Mouse (Mus musculus) gastrocnemius, postnatal 36 days (tissue): ENCODE results near the gene Slc39a13. TPM values are rescaled to one million over a fixed set of nuclear protein-coding genes. Genes with fewer than 3 reads are reported as not detected.
"Not testable (repeated sequence)": the region's sequence is repeated elsewhere in the genome, so short reads cannot be mapped to it uniquely, and the experiment has no call there.

ENCODE experiments used
- DNase-seq, 2 experiments: peaks; one replicate each; pipeline ENCODE4 v3.0.0; 2022
- intact Hi-C: fragments of 180-260 bp; cut with DNase I; formaldehyde crosslinking; loops from one replicate; pipeline ENCODE4 v1.15.1; 2025
- total RNA-seq, 2 experiments: library from RNA; stranded (reverse); gene quantifications; 2 replicates each; pipeline ENCODE4 v1.2.3; 2021

Gene Slc39a13
- total RNA-seq, 2 experiments from 2014 or later, result 21.1 to 21.7 TPM

DNA sequence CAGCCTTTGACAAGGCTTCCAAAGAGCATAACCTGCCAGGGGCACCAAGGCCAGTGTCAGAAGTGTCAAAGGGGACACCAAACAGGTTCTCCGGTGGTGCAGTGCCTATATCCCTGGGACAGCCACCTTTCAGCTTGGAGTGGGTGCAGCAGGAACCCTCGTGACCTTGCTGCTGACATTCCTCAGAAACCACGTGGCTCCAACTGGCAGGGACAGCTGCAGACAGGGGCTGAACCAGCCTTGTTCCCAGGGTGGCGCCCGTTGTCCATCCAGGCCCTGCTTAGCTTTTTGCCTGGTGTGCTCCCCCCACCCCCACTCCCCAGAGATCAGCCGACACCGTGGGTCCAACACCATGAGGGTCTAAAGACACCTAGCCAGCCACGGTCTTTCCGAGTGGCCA is 34.8 kb downstream of the Slc39a13 start, which contains the start of gene Rapsn:
Gene Rapsn (plus strand): TSS at position 236 of the 400 bp plus-strand sequence.
- DNase-seq, result peak; percentile 53 to 58
- intact Hi-C loops, result no loop called here

DNA sequence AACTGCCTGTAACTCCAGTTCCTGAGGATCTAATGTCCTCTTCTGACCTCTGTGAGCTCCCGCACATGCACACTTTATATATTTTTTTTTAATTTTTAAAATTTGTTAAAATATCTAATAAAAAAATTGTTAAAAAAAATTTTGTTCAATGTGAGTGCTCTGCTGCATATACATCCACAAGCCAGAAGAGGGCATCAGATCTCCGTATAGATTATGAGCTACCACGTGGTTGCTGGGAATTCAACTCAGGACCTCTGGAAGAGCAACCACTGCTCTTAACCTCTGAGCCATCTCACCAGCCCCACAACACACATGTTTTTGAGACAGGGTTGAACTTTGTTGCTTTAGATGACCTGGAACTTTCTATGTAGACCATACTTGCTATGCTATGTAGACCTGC is 37.2 kb downstream of the Slc39a13 start:
- intact Hi-C loops, result no loop called here
- DNase-seq, result no peak

DNA sequence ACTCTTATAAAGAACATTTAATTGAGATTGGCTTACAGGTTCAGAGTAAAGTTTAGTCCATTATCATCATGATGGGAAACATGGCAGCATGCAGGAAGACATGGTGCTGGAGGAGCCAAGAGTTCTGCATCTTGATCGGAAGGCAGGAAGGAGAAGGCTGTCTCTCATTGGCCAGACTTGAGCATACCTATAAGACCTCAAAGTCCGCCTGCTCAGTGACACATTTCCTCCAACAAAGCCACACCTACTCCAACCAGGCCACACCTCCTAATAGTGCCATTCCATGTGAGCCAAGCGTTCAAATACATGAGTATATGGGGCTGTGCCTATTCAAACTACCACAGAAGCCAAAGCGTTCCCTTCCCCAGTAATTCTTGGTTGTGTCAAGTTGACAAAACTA is 39.0 kb downstream of the Slc39a13 start:
- DNase-seq, result no peak
- intact Hi-C loops, result no loop called here

DNA sequence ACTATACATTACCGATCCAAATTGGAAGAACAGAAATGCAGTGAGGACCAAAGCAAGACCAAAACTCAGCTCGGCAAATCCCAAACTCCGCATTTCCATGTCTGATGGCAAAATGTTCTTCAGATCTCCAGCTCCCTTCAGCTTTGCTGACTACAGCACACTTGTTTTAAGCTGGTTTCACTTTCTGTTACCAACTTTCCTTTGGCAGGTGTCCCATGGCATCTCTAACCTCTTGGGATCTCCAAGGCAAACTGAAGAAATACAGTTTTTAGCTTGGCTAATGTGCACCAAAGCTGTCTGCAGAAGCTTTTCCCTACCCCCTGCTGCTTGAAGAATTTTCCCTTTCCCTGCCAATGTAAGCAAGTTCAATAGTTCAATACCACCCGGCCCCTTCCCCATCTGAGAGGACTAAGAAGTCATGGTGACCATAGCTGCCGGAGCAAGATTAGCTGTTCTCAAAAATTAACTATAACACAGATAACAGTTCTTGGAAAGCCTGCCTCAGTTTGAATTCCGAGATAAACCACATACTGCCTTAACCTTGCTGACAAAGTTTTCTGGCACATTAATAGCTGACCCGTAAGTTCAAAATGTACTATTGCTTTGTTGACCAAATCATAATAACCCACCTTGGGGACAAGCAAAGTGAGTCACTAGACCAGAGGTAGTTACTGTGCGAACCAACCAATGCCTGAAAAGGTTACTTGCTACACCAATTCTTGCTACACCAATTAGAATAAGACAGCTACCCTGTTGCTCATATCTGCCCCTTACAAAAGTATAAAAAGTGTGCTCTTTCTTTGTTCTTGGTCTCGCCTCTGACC is 42.6 kb downstream of the Slc39a13 start:
- intact Hi-C loops, result no loop called here
- no peak for DNase-seq

DNA sequence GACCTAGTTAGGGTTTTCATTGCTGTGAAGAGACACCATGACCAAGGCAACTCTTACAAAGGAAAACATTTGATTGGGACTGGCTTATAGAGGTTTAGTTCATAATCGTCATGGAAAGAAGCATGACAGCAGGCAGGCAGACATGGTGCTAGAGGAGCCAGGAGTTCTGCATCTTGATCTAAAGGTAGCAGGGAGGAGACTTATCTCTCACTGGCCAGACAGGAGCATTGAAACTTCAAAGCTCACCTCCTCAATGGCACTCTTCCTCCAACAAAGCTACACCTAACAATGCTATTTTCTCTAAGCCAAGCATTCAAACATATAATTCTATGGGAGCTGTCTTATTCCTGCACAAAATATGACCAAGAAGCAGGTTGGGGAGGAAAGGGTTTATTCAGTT is 43.7 kb downstream of the Slc39a13 start:
- intact Hi-C loops, result no loop called here
- no peak for DNase-seq

DNA sequence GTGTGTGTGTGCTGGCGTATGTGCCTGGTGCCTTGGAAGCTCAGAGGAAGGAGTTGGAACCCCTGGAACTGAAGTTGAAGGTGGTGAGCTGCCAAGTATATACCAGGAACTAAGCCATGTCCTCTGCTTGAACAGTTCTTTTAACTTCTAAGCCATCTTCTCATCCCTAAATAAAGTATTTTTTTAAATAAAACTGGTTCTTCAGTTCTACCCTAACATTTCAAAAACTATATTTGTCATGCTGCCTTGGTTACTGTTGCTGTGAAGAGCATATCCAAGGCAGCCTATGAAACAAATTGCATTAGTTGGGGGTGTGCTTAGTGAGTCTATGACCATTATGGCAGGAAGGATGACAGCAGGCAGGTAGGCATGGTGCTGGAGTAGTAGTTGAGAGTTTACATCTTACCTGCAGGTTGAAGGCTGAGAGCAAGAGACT is 45.1 kb downstream of the Slc39a13 start:
- DNase-seq, result no peak
- intact Hi-C loops, result no loop called here

DNA sequence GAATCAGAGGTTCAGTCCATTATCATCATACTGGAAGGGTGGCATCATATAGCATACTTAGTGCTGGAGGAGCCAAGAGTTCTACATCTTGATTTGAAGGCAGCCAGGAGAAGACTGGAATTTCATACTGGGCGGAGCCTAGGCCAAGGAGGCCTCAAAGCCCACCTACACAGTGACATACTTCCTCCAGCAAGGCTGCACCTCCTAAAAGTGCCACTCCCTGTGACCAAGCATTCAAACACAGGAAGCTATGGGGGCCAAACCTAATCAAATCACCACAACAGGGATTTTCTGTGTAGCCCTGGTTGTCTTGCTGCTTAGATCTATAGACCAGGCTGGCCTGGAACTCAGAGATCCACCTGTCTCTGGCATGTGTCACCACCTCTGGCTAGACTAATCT is 46.3 kb downstream of the Slc39a13 start:
- DNase-seq, result no peak

DNA sequence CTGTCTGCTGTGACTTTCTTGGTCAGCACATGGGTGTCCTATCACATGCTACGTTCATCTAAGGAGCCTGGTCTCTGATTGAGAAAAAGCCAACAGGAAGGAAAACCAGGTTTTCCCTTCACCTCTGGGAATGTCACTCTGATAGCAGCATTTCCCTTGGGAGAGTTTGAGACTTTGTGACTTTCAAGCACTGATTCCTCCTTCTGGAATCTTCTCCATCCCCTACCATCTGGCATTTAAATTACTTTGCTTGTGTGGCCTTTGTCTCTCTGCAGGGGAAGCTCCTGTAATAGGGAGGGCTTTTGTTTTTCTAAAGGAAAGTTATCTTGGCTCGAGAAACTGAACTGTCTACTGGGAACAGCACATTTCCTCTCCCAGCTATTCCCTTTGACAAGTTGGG is 47.1 kb downstream of the Slc39a13 start:
- DNase-seq, result no peak

More for the DNA sequence above, 46.3 kb downstream of the Slc39a13 start:
- intact Hi-C loops, result no loop called here

DNA sequence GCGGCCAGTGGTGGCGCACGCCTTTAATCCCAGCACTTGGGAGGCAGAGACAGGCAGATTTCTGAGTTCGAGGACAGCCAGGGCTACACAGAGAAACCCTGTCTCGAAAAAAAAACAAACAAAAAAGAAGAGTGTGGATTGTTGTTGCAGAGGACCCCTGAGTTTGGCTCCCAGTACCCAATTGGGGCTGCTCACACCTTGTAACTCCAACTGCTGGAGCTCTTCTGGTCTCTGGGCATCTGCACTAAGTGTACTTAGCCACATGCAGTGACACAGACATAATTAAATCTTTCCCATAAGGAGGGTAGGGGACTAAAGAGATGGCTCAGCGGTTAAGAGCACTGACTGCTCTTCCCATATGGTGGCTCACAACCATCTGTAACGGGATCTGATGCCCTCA is 48.0 kb downstream of the Slc39a13 start:
- intact Hi-C loops, DNase-seq: not testable (repeated sequence)

More for the DNA sequence above, 47.1 kb downstream of the Slc39a13 start:
- intact Hi-C loops, result no loop called here

DNA sequence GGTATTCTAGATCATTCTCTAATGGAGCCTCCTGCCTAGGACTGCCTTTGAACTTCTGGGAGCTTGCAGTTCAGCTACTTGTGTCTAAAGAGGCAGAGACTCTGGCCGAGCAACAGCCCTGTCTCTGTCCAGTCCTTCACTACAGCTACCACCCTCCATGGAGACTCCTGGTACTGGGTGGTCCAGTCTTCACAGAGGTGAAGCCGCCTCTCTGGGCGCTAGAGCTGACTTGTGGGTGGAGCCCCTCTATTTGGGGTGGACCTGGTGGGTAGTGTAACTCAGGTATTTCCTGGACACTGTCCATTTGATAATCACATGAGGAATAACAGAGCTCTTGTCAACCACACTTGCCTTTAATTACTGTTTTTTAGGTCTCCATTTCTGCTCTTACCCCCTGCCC is 50.3 kb downstream of the Slc39a13 start:
- intact Hi-C loops, result no loop called here
- no peak for DNase-seq

DNA sequence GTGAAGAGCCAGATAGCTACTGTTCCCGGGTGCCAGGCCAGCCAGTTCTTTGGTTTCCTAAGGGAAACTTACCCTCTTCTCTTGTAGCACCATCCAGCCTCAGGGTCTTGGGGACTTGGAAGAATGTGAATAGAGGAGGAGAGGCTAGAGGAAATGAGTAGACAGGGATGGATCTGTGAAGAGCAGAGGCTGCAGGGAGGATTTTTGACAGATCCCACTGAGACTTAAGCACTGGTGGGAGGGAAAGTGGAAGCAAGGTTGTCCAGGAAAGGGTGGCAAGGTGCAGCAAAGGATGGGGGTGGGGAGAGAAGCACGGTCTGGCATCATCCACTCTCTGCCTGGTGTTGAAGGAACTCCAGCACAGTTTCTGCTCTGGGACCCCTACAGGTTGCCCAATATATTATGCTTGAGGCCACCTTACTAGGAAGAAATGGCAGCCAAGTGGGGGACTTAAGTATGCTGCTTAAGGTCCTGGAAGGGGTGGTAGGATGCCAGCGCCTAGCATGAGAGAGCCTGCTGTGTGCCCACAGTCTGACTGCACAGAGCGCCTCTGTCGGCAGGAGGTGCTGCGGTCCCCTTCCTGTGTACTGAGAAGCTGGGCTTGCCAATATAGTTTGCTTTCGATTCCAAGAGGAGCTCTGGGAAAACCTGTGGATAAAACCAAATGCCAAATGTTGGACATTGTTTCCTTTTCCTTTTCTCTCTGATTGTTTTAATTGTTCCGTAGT is 52.0 kb downstream of the Slc39a13 start:
- peak; percentile 23 to 33 for DNase-seq
- intact Hi-C loops, result no loop called here

DNA sequence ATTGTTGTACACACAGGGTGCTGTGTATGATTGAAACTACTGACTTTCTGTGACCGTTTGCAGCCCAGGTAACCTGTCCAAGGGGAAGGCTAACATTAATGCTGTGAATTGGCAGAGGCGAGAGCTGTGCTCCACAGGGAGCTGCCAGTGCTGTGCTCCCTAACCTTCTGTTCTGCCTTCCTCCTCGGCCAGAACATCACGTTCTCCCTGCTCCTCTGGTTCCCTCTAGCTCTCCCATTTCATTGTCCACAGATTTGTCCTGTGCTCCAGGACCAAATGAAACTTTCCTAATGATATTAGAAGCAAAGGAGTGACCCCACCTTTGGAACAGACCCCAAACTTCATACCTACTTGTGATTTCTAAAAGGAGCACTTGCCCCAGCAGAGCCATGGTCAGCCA is 54.8 kb downstream of the Slc39a13 start:
- DNase-seq, result no peak
- intact Hi-C loops, result no loop called here

DNA sequence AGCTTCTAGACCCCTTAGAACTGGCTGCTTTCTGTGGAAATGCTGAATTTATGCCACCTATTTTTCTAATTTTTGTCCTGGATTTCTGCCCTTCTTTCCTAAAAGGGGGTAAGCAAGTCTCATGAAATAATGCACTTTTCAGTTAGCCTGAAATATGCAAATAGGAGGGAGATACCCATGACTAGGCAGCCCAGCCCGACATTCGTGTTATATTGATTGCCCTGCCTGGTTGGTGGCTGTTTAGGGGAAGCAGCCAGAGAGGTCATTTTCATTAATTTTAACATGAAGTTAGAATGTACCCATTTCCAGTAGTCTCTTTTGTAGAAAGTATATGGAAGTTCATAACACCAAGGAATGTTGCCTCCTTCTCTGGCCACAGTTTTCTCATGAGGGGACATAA is 56.3 kb downstream of the Slc39a13 start:
- intact Hi-C loops, result no loop called here
- DNase-seq, result no peak

Other genes with a start within 250 kb of the Slc39a13 start
- 100 to 1,000 TPM; 133 to 153 TPM for gene Mtch2, start 223.3 kb downstream of the Slc39a13 start, total RNA-seq
- gene C1qtnf4, start 184.6 kb downstream of the Slc39a13 start, total RNA-seq, result 1 to 10 TPM; 2.7 to 4.1 TPM
- gene Kbtbd4, start 165.7 kb downstream of the Slc39a13 start, total RNA-seq, result 10 to 100 TPM; 13.6 to 14.2 TPM
- 100 to 1,000 TPM; 448 to 474 TPM for gene Ndufs3, start 165.6 kb downstream of the Slc39a13 start, total RNA-seq
- gene Celf1, start 130.0 kb downstream of the Slc39a13 start, total RNA-seq, result 10 to 100 TPM; 50.0 to 51.4 TPM
- gene Rapsn, start 34.8 kb downstream of the Slc39a13 start, total RNA-seq, result 10 to 100 TPM; 21.7 to 23.9 TPM
- 100 to 1,000 TPM; 223 to 229 TPM for gene Psmc3, start 16.4 kb downstream of the Slc39a13 start, total RNA-seq
- 1 to 10 TPM in 1 of 2 experiments, under 1 TPM in 1; 0.91 to 1.1 TPM for gene Spi1, start 12.0 kb upstream of the Slc39a13 start, total RNA-seq
- gene Mybpc3, start 47.7 kb upstream of the Slc39a13 start, total RNA-seq, result not detected
- gene Madd, start 113.4 kb upstream of the Slc39a13 start, total RNA-seq, result 1 to 10 TPM; 4.1 to 5.0 TPM
- 10 to 100 TPM; 17.3 to 19.1 TPM for gene Nr1h3, start 132.4 kb upstream of the Slc39a13 start, total RNA-seq
- gene Acp2, start 132.5 kb upstream of the Slc39a13 start, total RNA-seq, result 10 to 100 TPM; 13.0 to 14.3 TPM
- 1 to 10 TPM; 2.1 to 2.6 TPM for gene Ddb2, start 166.6 kb upstream of the Slc39a13 start, total RNA-seq
- gene Pacsin3, start 185.5 kb upstream of the Slc39a13 start, total RNA-seq, result 100 to 1,000 TPM; 333 to 372 TPM
- gene Arfgap2, start 194.6 kb upstream of the Slc39a13 start, total RNA-seq, result 100 to 1,000 TPM; 131 to 132 TPM